Mouse (Mus musculus): ENCODE data around the gene Ssr2.
"Not testable (repeated sequence)": the region's sequence is repeated elsewhere in the genome, so short reads cannot be mapped to it uniquely, and the experiment has no call there.

DNA sequence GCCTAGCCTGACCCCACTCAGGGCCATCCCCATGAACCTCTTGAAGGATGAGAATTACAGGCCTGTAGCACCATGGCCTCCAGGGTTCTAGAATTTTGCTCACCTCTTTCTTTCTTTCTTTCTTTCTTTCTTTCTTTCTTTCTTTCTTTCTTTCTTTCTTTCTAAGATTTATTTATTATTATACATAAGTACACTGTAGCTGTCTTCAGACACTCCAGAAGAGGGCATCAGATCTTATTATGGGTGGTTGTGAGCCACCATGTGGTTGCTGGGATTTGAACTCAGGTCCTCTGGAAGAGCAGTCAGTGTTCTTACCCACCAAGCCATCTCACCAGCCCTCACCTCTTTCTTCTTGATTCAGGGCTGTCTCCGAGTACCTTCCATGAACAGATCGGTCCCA, 30.0 kb downstream of the Ssr2 start, which contains the start of gene Arhgef2:
- TF ChIP-seq USF1 (IDR thresholded peaks at IDR 0.05; ENCODE audit: low read depth); POLR2A (IDR thresholded peaks at IDR 0.05; ENCODE audit: insufficient read length, low read depth); MAX (IDR thresholded peaks at IDR 0.05; ENCODE audit: low read depth); REST (IDR thresholded peaks at IDR 0.05; ENCODE audit: insufficient read depth, insufficient read length); TCF12 (IDR thresholded peaks at IDR 0.05; ENCODE audit: insufficient read depth, poor library complexity, severe bottlenecking); POLR2AphosphoS2 (IDR thresholded peaks at IDR 0.05; ENCODE audit: insufficient read length, low read depth); CEBPB (IDR thresholded peaks at IDR 0.05; ENCODE audit: insufficient read depth, poor library complexity, severe bottlenecking); SRF (IDR thresholded peaks at IDR 0.05; ENCODE audit: control insufficient read depth, insufficient read length, low read depth); MYOG (IDR thresholded peaks at IDR 0.05; ENCODE audit: control insufficient read depth in 1 of 3, insufficient read depth in 1 of 3, insufficient read length in 2 of 3, low read depth in 2 of 3): not testable (repeated sequence)
